ENCODE assay signal across 8 mouse cellular contexts in the genomic region with DNA sequence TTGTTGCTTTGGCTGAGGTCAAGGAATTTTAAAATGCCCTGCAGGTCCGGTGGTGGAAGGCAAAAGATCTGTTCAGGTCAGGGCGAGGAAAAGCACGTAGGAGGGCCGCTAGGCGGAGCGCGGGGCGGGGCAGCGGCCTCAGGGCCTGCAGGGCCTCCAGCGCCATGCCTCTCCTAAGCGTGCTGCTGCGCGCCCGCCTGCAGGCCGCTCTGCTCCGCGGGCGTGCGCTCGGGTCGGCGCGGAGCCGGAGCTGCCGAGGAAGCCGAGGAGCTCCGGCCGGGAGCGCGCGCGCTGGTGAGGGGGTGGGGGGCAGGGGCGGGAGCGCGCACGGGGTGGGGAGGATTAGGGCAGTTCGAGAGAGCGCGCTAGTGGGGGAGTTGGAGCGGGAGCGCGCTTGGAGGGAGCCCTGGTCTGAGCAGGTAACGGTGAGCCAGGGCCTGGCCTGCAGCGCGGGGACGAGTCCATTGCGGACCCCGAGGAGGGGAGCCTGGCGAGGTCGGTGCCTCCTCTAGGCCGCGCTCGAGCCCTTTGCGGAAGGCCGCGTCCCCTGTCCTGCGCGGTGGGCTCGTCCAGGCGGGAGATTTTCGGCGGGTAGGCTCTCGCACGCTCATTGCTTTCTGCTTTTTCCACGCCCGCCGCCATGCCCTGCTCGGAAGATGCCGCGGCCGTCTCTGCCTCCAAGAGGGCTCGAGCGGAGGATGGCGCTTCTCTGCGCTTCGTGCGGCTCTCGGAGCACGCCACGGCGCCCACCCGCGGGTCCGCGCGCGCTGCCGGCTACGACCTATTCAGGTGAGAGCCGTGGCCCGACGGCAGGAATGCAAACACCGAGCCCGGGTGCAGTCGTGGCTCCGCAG. TPM values are rescaled to one million over a fixed set of nuclear protein-coding genes. Genes with fewer than 3 reads are reported as not detected.
A peak's percentile ranks its signal among the peaks of the same experiment; 100 is the strongest.
DNase-seq lines count a peak whose midpoint lies in the region; ATAC-seq and TF ChIP-seq lines count a peak whose summit lies in the region.

A gene (plus strand): TSS at position 83 of the 854 bp plus-strand sequence.

- peaks cover 30% of the 10 kb centered on the region for H3K4me1 ChIP-seq in embryonic facial prominence, embryonic 13.5 days
- peaks cover 6% of the 10 kb centered on the region; the same call in 1 of the 2 replicates for H3K4me1 ChIP-seq in kidney, adult 2 months (ENCODE audit: control insufficient read depth, insufficient read depth, low read length)
- H3K4me1 ChIP-seq in limb, embryonic 12.5 days (replicated peaks): peaks cover 24% of the 10 kb centered on the region
- peaks cover 19% of the 10 kb centered on the region for H3K4me1 ChIP-seq in midbrain, embryonic 15.5 days
- peaks cover 6% of the 10 kb centered on the region; the same call in 1 of the 2 replicates for H3K4me1 ChIP-seq in spleen, adult 2 months (ENCODE audit: control insufficient read depth, insufficient read depth, insufficient read length)

- H3K36me3 ChIP-seq in embryonic facial prominence, embryonic 13.5 days: peaks cover 22% of the 10 kb centered on the region
- H3K36me3 ChIP-seq in kidney, adult 2 months (ENCODE audit: control insufficient read depth, insufficient read depth, low read length): no peaks in the 10 kb centered on the region
- peaks cover 23% of the 10 kb centered on the region for H3K36me3 ChIP-seq in limb, embryonic 12.5 days
- no peaks in the 10 kb centered on the region for H3K36me3 ChIP-seq in midbrain, embryonic 15.5 days (replicated peaks)
- no peaks in the 10 kb centered on the region; the same call in 1 of the 2 replicates for H3K36me3 ChIP-seq in spleen, adult 2 months (ENCODE audit: control insufficient read depth, insufficient read depth, low read length)

- under 1% methylated on average over 96 of the region's 96 CpGs for WGBS in embryonic facial prominence, embryonic 13.5 days
- under 1% methylated on average over 96 of the region's 96 CpGs for WGBS in kidney, adult 2 months
- WGBS in limb, embryonic 12.5 days: under 1% methylated on average over 92 of the region's 96 CpGs
- under 1% methylated on average over 91 of the region's 96 CpGs for WGBS in midbrain, embryonic 15.5 days
- under 1% methylated on average over 95 of the region's 96 CpGs for WGBS in spleen, adult 2 months

- peak within 1 kb of the TSS; percentile 91 for H3K9ac ChIP-seq in embryonic facial prominence, embryonic 13.5 days
- H3K9ac ChIP-seq in limb, embryonic 12.5 days (replicated peaks): peak within 1 kb of the TSS; percentile 94
- peak within 1 kb of the TSS; percentile 74 for H3K9ac ChIP-seq in midbrain, embryonic 15.5 days

- H3K4me2 ChIP-seq in embryonic facial prominence, embryonic 13.5 days: peak within 1 kb of the TSS; percentile 74
- peak within 1 kb of the TSS; percentile 74 for H3K4me2 ChIP-seq in limb, embryonic 12.5 days
- peak within 1 kb of the TSS; percentile 77 for H3K4me2 ChIP-seq in midbrain, embryonic 15.5 days

- peak within 1 kb of the TSS; percentile 97 for H3K27ac ChIP-seq in embryonic facial prominence, embryonic 13.5 days
- peak within 1 kb of the TSS; percentile 52 for H3K27ac ChIP-seq in kidney, adult 2 months (ENCODE audit: insufficient read depth, low read depth, low read length)
- H3K27ac ChIP-seq in limb, embryonic 12.5 days: peak within 1 kb of the TSS; percentile 98
- H3K27ac ChIP-seq in midbrain, embryonic 15.5 days: peak within 1 kb of the TSS; percentile 89
- peak within 1 kb of the TSS; percentile 71 for H3K27ac ChIP-seq in spleen, adult 2 months (ENCODE audit: insufficient read depth, low read length)

- TF ChIP-seq POLR2A in kidney, adult 2 months (IDR thresholded peaks at IDR 0.05; ENCODE audit: low read depth, low read length): peak; percentile 51
- peak; percentile 16; the same call in 1 of the 2 replicates for TF ChIP-seq POLR2A in spleen, adult 2 months (IDR thresholded peaks at IDR 0.05; ENCODE audit: low read depth, low read length)

- peak; percentile 99 for DNase-seq in 3134 (ENCODE audit: extremely low read depth, insufficient read length, low spot score)
- peak; percentile 95 to 96 for DNase-seq in adrenal gland, postnatal 36 days
- DNase-seq in heart, adult 18-20 months: peak; percentile 89 to 96
- DNase-seq in kidney, adult 2 months: peak; percentile 97
- DNase-seq in spleen, adult 2 months (ENCODE audit: low read depth in 1 of 2, low spot score in 2 of 2): peak; percentile 93 to 98

- no peaks in the 10 kb centered on the region for H3K27me3 ChIP-seq in embryonic facial prominence, embryonic 13.5 days
- no peaks in the 10 kb centered on the region for H3K27me3 ChIP-seq in kidney, adult 2 months (replicated peaks; ENCODE audit: control insufficient read depth, insufficient read depth, low read length)
- no peaks in the 10 kb centered on the region for H3K27me3 ChIP-seq in limb, embryonic 12.5 days
- H3K27me3 ChIP-seq in midbrain, embryonic 15.5 days (replicated peaks): no peaks in the 10 kb centered on the region
- H3K27me3 ChIP-seq in spleen, adult 2 months (ENCODE audit: control insufficient read depth, insufficient read depth, low read length): no peaks in the 10 kb centered on the region

- TF ChIP-seq CTCF in kidney, adult 2 months (conservative IDR thresholded peaks at IDR 0.05; ENCODE audit: insufficient read depth, insufficient read length, low read depth, low read length): peak; percentile 39
- peak; percentile 35; the same call in 1 of the 2 replicates for TF ChIP-seq CTCF in spleen, adult 2 months (IDR thresholded peaks at IDR 0.05; ENCODE audit: extremely low read depth, insufficient read depth, insufficient read length, insufficient replicate concordance)

- H3K9me3 ChIP-seq in embryonic facial prominence, embryonic 13.5 days: no peaks in the 10 kb centered on the region
- H3K9me3 ChIP-seq in limb, embryonic 12.5 days: no peaks in the 10 kb centered on the region
- no peaks in the 10 kb centered on the region for H3K9me3 ChIP-seq in midbrain, embryonic 15.5 days

- ATAC-seq in embryonic facial prominence, embryonic 13.5 days (ENCODE audit: insufficient number of reproducible peaks, insufficient read depth, low FRiP score, low TSS enrichment, low read depth): peak; percentile 99
- ATAC-seq in limb, embryonic 12.5 days (ENCODE audit: insufficient number of reproducible peaks, insufficient read depth, low FRiP score, low TSS enrichment, low read depth): peak; percentile 100
- ATAC-seq in midbrain, embryonic 15.5 days (replicated peaks): peak; percentile 100

- peak within 1 kb of the TSS; percentile 72 for H3K4me3 ChIP-seq in embryonic facial prominence, embryonic 13.5 days
- H3K4me3 ChIP-seq in kidney, adult 2 months (ENCODE audit: insufficient read depth, low read depth, low read length): peak within 1 kb of the TSS; percentile 79
- peak within 1 kb of the TSS; percentile 72 for H3K4me3 ChIP-seq in limb, embryonic 12.5 days (replicated peaks)
- H3K4me3 ChIP-seq in midbrain, embryonic 15.5 days: peak within 1 kb of the TSS; percentile 79
- H3K4me3 ChIP-seq in spleen, adult 2 months (ENCODE audit: extremely low read depth, insufficient read depth, insufficient read length): peak within 1 kb of the TSS; percentile 68

RNA-seq across cellular contexts. Expression of the gene that starts here (rescaled TPM):
- 10 to 100 TPM; 18.8 to 31.6 TPM for total RNA-seq in adrenal gland, postnatal 36 days (2021)
- 135 and 145 TPM in 2 replicates for polyA plus RNA-seq in embryonic facial prominence, embryonic 13.5 days (2015; fragmentation: Nextera tagmentation; extraction: Ambion mirVana)
- total RNA-seq in heart, adult 18-20 months (2021): 10 to 100 TPM; 31.9 to 32.5 TPM
- 15.8 and 21.4 TPM in 2 replicates for polyA plus RNA-seq in kidney, adult 2 months (2012; rRNA removed)
- 180 and 191 TPM in 2 replicates for polyA plus RNA-seq in limb, embryonic 12.5 days (2016; fragmentation: Nextera tagmentation; extraction: Ambion mirVana)
- 69.1 and 70.2 TPM in 2 replicates for polyA plus RNA-seq in midbrain, embryonic 15.5 days (2015; fragmentation: Nextera tagmentation; extraction: Ambion mirVana)
- 14.3 and 32.4 TPM in 2 replicates for polyA plus RNA-seq in spleen, adult 2 months (2012; rRNA removed)

Comparison
In these comparisons a context has a peak if more than half of its experiments do, and no peak if none do; other contexts are left out.
1. Peak in every context shown above with its lines: DNase-seq, ATAC-seq, H3K4me3 ChIP-seq and H3K27ac ChIP-seq.